Mouse (Mus musculus) lung, postnatal 0 days (tissue): ENCODE data around the gene Rcsd1.

Experiments used
- CTCF ChIP-seq: IDR thresholded peaks from 2 replicates; pipeline ENCODE4 v1.5.1; 2016; ENCODE audit warnings: antibody characterized with exemption, mild to moderate bottlenecking
- EP300 ChIP-seq: IDR thresholded peaks from 2 replicates; pipeline ENCODE4 v1.6.1; 2016; ENCODE audit warnings: antibody characterized with exemption, mild to moderate bottlenecking, control low read depth

GRCm38 (mm10) chr1:165722531-165723123 is 13.1 kb upstream of the Rcsd1 start:
- TF ChIP-seq CTCF (no peak), EP300 (no peak)
